Mouse (Mus musculus) kidney, adult 2 months (tissue): Measurements from ENCODE around the gene Coa4. TPM values are rescaled to one million over a fixed set of nuclear protein-coding genes. Genes with fewer than 3 reads are reported as not detected.
"Not testable (repeated sequence)": the region's sequence is repeated elsewhere in the genome, so short reads cannot be mapped to it uniquely, and the experiment has no call there.

Source experiments
- DNase-seq: peaks from one replicate; pipeline ENCODE4 v3.0.0; 2021
- H3K27ac ChIP-seq: fragments of 200-500 bp; 2 replicates; pipeline ENCODE4 v1.5.1; 2012; ENCODE audit warnings: low read depth, low read length, control low read depth, inconsistent platforms; ENCODE audit not compliant: insufficient read depth
- H3K27me3 ChIP-seq: fragments of 200-500 bp; replicated peaks from 2 replicates; pipeline ENCODE4 v1.6.1; 2012; ENCODE audit warnings: mild to moderate bottlenecking, moderate library complexity, low read length, inconsistent platforms; ENCODE audit not compliant: control insufficient read depth, insufficient read depth
- H3K36me3 ChIP-seq: fragments of 200-500 bp; 2 replicates; pipeline ENCODE4 v1.6.1; 2012; ENCODE audit warnings: mild to moderate bottlenecking, moderate library complexity, low read length, inconsistent platforms; ENCODE audit not compliant: control insufficient read depth, insufficient read depth
- H3K4me1 ChIP-seq: fragments of 200-500 bp; 2 replicates; pipeline ENCODE4 v1.6.1; 2011; ENCODE audit warnings: low read length; ENCODE audit not compliant: control insufficient read depth, insufficient read depth
- H3K4me3 ChIP-seq: fragments of 200-500 bp; 2 replicates; pipeline ENCODE4 v1.5.1; 2011; ENCODE audit warnings: mild to moderate bottlenecking, low read depth, low read length, control low read depth; ENCODE audit not compliant: insufficient read depth
- CTCF ChIP-seq: fragments of 200-500 bp; conservative IDR thresholded peaks from 2 replicates; pipeline ENCODE4 v1.5.1; 2011; ENCODE audit warnings: low read depth, mild to moderate bottlenecking, control low read depth, low read length, moderate library complexity, mixed read lengths; ENCODE audit not compliant: insufficient read depth, insufficient read length
- POLR2A ChIP-seq: fragments of 200-500 bp; IDR thresholded peaks from one replicate; pipeline ENCODE4 v1.6.1; 2011; ENCODE audit warnings: low read depth, low read length, control low read depth
- WGBS: fragments of 180-500 bp; shearing (Covaris S2); methylation state at CpG from one replicate; pipeline ENCODE4 v1.1.7; 2018; 5-methylcytosine and 5-hydroxymethylcytosine counted together
- polyA plus RNA-seq: library from polyadenylated mRNA; depleted of rRNA; stranded (reverse); fragments of >200 nt; gene quantifications from 2 replicates; pipeline ENCODE4 v1.2.3, GENCODE M21; 2012

Coa4 gene
- polyA plus RNA-seq, 1 experiment = 16.1 TPM

GRCm38 (mm10) chr7:100559331-100559730 is 22.5 kb downstream of the Coa4 start:
- H3K4me3 ChIP-seq = no peak overlapping the region
- 70% methylated on average over 4 of the region's 4 CpGs for WGBS
- H3K4me1 ChIP-seq = no peaks in the 10 kb centered on the region
- DNase-seq = no peak
- H3K27me3 ChIP-seq = no peaks in the 10 kb centered on the region
- no peaks in the 10 kb centered on the region; the same call in 1 of the 2 replicates for H3K36me3 ChIP-seq
- no peak overlapping the region for H3K27ac ChIP-seq
- TF ChIP-seq CTCF = no peak
- TF ChIP-seq POLR2A = no peak

- no peak for DNase-seq
- no peak for TF ChIP-seq CTCF
- no peak for TF ChIP-seq POLR2A
- no peak overlapping the region for H3K4me3 ChIP-seq
- WGBS = 78% methylated on average over 11 of the region's 11 CpGs
- no peak overlapping the region for H3K27ac ChIP-seq
- H3K36me3 ChIP-seq = no peaks in the 10 kb centered on the region; the same call in 1 of the 2 replicates
- no peaks in the 10 kb centered on the region for H3K4me1 ChIP-seq
- no peaks in the 10 kb centered on the region for H3K27me3 ChIP-seq
Measured at GRCm38 (mm10) chr7:100561861-100562587, 25.2 kb downstream of the Coa4 start.

- not testable (repeated sequence) for DNase-seq
Measured at GRCm38 (mm10) chr7:100567238-100567637, 30.4 kb downstream of the Coa4 start.

GRCm38 (mm10) chr7:100569907-100570306 is 33.0 kb downstream of the Coa4 start:
- Histone ChIP-seq H3K27ac (no peak overlapping the region), H3K27me3 (no peaks in the 10 kb centered on the region), H3K4me3 (no peak overlapping the region), H3K4me1 (no peaks in the 10 kb centered on the region), H3K36me3 (peaks cover 2% of the 10 kb centered on the region; the same call in 1 of the 2 replicates)
- DNase-seq = no peak
- TF ChIP-seq POLR2A (no peak), CTCF (no peak)

More at GRCm38 (mm10) chr7:100567238-100567637, 30.4 kb downstream of the Coa4 start:
- H3K27ac ChIP-seq, H3K4me1 ChIP-seq, H3K4me3 ChIP-seq, H3K36me3 ChIP-seq, H3K27me3 ChIP-seq: not testable (repeated sequence)
- WGBS = 89% methylated on average over 5 of the region's 5 CpGs

DNA sequence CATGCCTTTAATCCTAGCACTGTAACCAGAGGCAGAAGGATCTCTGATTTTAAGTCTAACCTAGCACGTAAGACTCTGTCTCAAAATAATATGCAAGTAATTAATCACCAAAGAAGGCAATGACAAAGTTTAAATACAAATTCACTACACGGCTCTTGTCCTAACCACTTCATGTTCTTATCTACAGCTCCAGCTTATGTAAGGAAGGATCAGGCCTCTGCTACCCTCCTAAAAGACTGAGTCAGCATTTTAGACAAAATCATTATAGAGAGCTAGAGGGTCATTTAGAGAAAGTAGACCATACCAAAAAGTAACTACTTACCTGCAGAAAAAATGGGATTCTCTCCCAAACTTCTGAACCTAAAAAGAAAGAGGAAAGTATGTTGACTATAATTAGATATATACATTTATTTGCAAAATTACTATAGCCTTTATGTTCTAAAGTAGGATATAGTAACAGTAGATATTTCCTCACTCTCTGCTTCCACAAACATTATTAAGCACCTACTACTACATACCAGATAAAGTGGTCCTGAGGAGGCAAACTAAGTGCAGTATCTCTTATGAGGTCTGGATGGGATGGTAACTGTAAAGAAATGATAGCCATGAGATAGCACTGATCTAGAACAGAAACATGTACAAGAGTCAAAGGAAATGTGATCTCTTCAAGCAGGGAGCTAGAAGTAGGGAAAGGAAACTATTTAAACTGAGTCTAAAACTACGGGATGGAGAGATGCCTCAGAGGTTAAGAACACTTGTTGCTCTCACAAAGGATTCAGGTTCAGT is 34.3 kb downstream of the Coa4 start:
- DNase-seq = no peak
- Histone ChIP-seq H3K4me3 (no peak overlapping the region), H3K27me3 (no peaks in the 10 kb centered on the region), H3K4me1 (no peaks in the 10 kb centered on the region), H3K27ac (no peak overlapping the region), H3K36me3 (peaks cover 2% of the 10 kb centered on the region; the same call in 1 of the 2 replicates)
- WGBS = 79% methylated on average over 3 of the region's 3 CpGs
- no peak for TF ChIP-seq POLR2A
- TF ChIP-seq CTCF = no peak

GRCm38 (mm10) chr7:100572061-100572460 is 35.2 kb downstream of the Coa4 start:
- no peak for DNase-seq
- WGBS = 85% methylated on average over 4 of the region's 4 CpGs
- no peaks in the 10 kb centered on the region for H3K4me1 ChIP-seq
- TF ChIP-seq POLR2A (no peak), CTCF (no peak)
- H3K27ac ChIP-seq = no peak overlapping the region
- H3K36me3 ChIP-seq = peaks cover 2% of the 10 kb centered on the region; the same call in 1 of the 2 replicates
- no peaks in the 10 kb centered on the region for H3K27me3 ChIP-seq
- no peak overlapping the region for H3K4me3 ChIP-seq

GRCm38 (mm10) chr7:100572704-100573103 is 35.8 kb downstream of the Coa4 start:
- no peaks in the 10 kb centered on the region for H3K27me3 ChIP-seq
- WGBS = 79% methylated on average over 4 of the region's 4 CpGs
- H3K4me1 ChIP-seq = no peaks in the 10 kb centered on the region
- H3K27ac ChIP-seq = no peak overlapping the region
- no peak for DNase-seq
- peaks cover 2% of the 10 kb centered on the region; the same call in 1 of the 2 replicates for H3K36me3 ChIP-seq
- no peak for TF ChIP-seq POLR2A
- H3K4me3 ChIP-seq = no peak overlapping the region
